Mouse (Mus musculus) testis, adult 2 months (tissue): Measurements from ENCODE around the gene Ppp2r5b.

Source experiments
- CTCF ChIP-seq: fragments of 200-500 bp; IDR thresholded peaks from 2 replicates; pipeline ENCODE4 v1.5.1; 2012; ENCODE audit warnings: low read depth, mild to moderate bottlenecking, inconsistent platforms, low read length, moderate library complexity; ENCODE audit not compliant: control insufficient read depth, insufficient read depth, insufficient replicate concordance
- POLR2A ChIP-seq: fragments of 200-500 bp; IDR thresholded peaks from 2 replicates; pipeline ENCODE4 v1.6.1; 2012; ENCODE audit warnings: low read depth, mild to moderate bottlenecking, inconsistent platforms, low read length, moderate library complexity; ENCODE audit not compliant: control insufficient read depth

DNA sequence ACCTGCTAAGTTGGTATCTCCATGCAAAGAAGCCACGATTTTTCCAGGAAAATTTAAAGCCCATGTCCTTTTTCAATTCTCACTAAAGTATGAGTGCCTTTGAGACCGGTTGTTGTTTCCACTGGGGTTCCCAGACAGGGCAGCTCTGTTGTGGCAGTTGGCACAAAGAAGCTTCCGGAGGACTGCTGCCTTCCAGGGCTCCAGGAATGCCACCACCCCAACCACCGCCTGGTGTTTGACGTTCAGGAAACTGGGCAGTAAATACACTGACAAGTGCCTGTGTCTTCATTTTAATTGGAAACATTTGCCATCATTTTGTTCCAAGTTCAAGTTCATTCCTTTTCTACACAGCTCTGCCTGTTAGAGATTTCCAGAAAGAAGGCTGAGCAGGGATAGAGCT is 29.0 kb downstream of the Ppp2r5b start:
- no peak for TF ChIP-seq CTCF
- no peak for TF ChIP-seq POLR2A
